Mouse (Mus musculus) E14TG2a.4 (cell line): ENCODE results near the gene Rsad2.

ENCODE experiments used
- CTCF ChIP-seq: conservative IDR thresholded peaks from 2 replicates; pipeline ENCODE4 v1.5.1; 2014; ENCODE audit warnings: low read length
- NANOG ChIP-seq: IDR thresholded peaks from 2 replicates; pipeline ENCODE4 v1.6.1; 2014; ENCODE audit warnings: borderline replicate concordance, low read length, mixed read lengths
- POU5F1 ChIP-seq: IDR thresholded peaks from 2 replicates; pipeline ENCODE4 v1.6.1; 2014; ENCODE audit warnings: low read length, borderline replicate concordance

- TF ChIP-seq CTCF = peak; percentile 22
- no peak for TF ChIP-seq POU5F1
- no peak for TF ChIP-seq NANOG
Observed at GRCm38 (mm10) chr12:26415104-26415771, 41.0 kb downstream of the Rsad2 start, which contains the start of gene Rnf144a.
